Mouse (Mus musculus) adrenal gland, postnatal 4 days (tissue): Measurements from ENCODE around the gene Thyn1. TPM values are rescaled to one million over a fixed set of nuclear protein-coding genes. Genes with fewer than 3 reads are reported as not detected.

Source experiments
- DNase-seq, 2 experiments: peaks; one replicate each; pipeline ENCODE4 v3.0.0; 2021 to 2022; ENCODE audit warnings: low spot score in 2 of 2, mixed read lengths in 2 of 2
- long read RNA-seq, 2 experiments: library from polyadenylated mRNA; stranded (forward); transcript quantifications; one replicate each; pipeline ENCODE4 v2.0.0; 2021
- total RNA-seq, 2 experiments: library from RNA; stranded (reverse); gene quantifications; 2 replicates each; pipeline ENCODE4 v1.2.3; 2021

The Thyn1 gene
- 10 to 100 TPM; 69.8 to 75.3 TPM for total RNA-seq
- long read RNA-seq, experiment 1, transcript Thyn1-201 (8 exons, 918 nt): major isoform, 10 of 27 reads
- long read RNA-seq, experiment 1, partial matches to known transcripts: 4 of 27 reads
- long read RNA-seq, experiment 1, other reads (novel, unspliced or antisense): 6 of 27 reads
- long read RNA-seq, experiment 2, transcript Thyn1-201 (8 exons, 918 nt): major isoform, 6 of 25 reads
- long read RNA-seq, experiment 2, transcript Thyn1-203 (7 exons, 775 nt): minor isoform, 5 of 25 reads
- long read RNA-seq, experiment 2, partial matches to known transcripts: 4 of 25 reads
- long read RNA-seq, experiment 2, other reads (novel, unspliced or antisense): 8 of 25 reads

GRCm38 (mm10) chr9:26999461-27000395 is at the start of gene Thyn1, which contains the start of gene Acad8:
Gene Thyn1 (plus strand): TSS chr9:26999710.
Gene Acad8 (minus strand): TSS chr9:26999566.
- peak; percentile 74 to 90 for DNase-seq

GRCm38 (mm10) chr9:26977754-26978153 is 21.8 kb upstream of the Thyn1 start:
- no peak for DNase-seq

- no peak for DNase-seq
These were observed 20.7 kb upstream of the Thyn1 start for GRCm38 (mm10) chr9:26978776-26979175.

DNA sequence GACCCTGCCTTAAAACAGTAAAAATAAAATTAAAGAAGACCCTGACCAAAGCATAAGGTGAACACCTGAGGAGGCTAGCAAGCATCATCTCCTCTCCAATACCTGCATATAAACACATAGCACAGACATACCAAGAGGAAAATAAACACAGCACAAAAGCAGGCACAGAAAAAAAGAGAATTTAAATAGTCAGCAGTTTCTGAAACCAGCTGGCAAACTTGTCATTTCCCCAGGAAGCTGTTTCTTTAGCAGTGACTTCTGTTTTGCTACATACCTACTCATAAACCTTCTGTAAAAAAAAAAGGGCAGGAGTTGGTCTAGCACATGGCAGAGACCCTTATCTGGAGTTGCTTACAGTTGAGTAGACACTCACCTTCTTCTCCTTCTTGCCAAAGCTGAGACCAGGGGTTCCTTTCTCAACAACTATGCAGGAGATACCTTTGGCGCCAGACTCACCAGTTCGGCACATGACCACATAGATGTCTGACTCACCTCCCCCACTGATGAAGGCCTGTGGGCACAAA is 14.4 kb upstream of the Thyn1 start:
- no peak for DNase-seq

DNA sequence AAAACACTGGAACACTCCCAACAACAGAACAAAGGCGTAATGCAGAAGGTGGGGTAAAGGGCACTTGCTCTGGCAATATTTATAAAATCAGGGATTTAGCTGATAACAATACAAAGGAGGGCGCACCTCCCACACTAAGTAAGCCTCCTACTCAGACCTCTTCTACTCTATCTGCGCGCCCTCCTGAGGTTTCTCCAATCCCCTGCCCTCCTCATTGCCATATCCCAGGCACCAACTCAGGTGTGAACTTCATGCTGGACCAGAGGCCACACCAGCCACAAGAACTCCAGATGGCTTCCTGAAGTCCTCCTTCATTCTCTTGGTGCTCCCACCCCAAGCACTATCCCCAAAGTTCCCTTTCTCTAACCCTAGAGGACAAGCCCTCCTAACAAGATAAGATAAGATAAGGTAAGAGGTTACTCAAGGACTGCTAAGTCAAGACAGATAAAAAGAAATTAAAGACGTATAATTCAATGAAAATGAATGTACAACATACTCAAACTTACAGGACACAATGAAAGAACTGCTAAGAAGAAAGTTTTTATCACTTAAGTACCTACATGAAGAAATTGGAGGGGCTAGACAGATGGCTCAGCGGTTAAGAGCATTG is 13.7 kb upstream of the Thyn1 start:
- no peak for DNase-seq

- no peak for DNase-seq
These were observed 9.3 kb upstream of the Thyn1 start for GRCm38 (mm10) chr9:26990181-26990580.

DNA sequence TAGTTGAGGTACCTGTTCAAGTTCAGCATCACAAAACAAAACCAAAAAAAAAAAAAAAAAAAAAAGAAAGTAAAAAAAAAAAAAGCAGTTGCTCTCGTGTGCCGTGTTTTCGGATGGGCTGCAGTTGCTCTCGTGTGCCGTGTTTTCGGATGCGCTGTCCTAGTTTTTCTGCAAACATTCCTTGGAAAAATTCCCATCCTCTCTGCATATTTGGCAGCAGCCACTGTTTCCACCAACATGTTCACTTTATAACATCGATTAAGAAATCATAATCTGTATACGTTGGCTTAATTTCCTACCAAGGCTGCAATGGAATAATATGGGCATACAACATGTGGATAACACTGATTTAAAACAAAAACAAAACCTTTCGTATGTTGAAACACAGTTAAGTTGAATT is 6.4 kb upstream of the Thyn1 start:
- no peak for DNase-seq

DNA sequence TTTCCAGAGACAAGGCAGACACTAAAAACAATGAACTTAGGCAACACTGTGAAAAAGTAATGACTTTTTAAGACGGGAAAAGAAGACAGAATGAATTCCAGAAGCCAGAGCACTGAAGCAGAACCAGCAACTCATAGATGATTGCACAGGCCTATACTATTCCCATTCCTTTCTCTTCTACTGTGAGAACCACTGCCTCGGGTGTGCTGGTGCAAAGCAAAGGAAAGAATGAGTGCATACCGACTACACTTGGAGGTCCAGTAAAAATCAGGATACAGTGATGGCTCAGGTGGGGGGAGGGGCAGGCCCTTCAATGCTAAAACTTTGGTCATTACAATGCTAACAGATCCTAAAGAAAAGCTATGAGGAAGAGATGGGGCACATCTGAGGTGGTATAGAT is 5.6 kb upstream of the Thyn1 start:
- no peak for DNase-seq

DNA sequence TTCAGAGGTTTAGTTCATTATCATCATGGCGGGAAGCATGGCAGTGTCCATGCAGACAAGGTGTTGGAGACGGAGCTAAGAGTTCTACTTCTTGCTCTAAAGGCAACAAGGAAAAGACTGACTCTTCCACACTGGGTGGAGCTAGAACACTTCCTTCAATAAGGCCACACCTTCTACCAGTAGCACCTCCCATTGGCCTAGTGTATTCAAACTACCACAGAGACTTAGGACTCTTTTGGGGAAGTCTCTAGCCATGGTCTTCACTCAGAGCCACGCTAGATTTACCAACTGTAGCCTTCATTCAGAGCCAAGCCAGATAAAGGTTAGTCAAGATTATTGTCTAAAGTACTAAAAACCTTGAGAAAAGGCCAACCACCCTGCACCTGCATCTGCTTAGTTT is 2.4 kb upstream of the Thyn1 start:
- DNase-seq: no peak

DNA sequence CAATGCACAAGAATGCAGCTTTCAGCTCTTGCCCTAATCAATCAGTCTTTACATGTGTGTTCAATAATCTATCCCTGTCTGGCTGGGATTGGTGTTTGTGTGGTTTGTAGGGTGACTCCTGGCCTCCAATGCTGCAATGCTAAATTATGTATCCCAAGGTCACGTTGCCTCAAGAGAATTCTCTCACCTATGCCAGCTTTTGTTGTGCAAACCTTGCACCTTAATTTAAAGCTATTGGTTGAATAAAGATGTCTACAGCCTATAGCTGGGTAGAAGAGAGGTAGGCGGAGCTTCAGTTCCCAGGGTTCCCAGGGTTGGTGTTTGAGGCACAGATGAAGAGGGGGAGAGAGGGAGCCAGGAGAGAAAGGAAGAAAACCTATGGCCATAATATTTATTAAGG is 2.0 kb upstream of the Thyn1 start:
- no peak for DNase-seq

- DNase-seq: no peak
These were observed 645 bp upstream of the Thyn1 start for GRCm38 (mm10) chr9:26998669-26999460.

DNA sequence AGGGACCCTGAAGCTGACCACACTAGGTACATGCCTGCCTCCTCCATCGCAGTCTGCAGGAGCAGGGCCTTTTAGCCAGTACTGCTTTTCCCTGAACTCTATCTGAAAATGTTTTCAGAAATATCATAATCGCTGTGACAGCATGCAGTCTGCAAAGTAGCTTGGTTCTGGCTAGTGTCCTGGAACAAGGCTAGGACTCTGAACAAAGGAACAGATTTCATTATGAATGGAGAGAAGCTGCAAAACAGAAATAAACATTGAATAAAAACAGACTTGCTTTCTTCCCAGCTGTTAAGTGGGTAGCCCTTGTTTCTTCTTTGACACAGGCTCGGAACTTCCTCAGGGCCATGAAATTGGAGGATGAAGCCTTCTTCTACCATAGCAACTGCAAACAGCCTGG is 5.7 kb downstream of the Thyn1 start:
- no peak for DNase-seq

- no peak for DNase-seq
These were observed 6.4 kb downstream of the Thyn1 start for GRCm38 (mm10) chr9:27005933-27006332.

- DNase-seq: no peak
These were observed 7.4 kb downstream of the Thyn1 start for GRCm38 (mm10) chr9:27006866-27007265.

GRCm38 (mm10) chr9:27009231-27009630 is 9.7 kb downstream of the Thyn1 start:
- no peak for DNase-seq

GRCm38 (mm10) chr9:27011572-27011971 is 12.1 kb downstream of the Thyn1 start:
- no peak for DNase-seq

DNA sequence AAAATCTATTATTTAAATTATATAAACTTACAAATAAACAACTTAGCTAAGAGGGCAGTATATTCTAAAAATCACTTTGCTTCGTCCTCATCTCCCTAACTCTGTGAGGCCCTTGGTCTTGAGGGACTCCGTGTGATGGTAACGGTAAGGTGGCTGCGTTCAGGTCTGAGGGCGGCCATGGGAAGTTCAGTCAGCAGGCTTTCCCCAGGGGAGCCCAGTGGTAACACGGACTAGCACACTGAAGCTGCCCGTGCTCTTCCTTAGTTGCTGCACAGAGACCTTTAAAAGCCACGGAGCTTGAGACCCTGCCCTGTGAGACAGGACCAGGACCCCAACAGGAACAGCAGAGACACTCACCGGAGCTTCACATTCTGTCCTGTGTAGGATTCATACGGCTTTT is 19.5 kb downstream of the Thyn1 start:
- no peak for DNase-seq

- DNase-seq: no peak
These were observed 24.2 kb downstream of the Thyn1 start for GRCm38 (mm10) chr9:27023681-27024080.

DNA sequence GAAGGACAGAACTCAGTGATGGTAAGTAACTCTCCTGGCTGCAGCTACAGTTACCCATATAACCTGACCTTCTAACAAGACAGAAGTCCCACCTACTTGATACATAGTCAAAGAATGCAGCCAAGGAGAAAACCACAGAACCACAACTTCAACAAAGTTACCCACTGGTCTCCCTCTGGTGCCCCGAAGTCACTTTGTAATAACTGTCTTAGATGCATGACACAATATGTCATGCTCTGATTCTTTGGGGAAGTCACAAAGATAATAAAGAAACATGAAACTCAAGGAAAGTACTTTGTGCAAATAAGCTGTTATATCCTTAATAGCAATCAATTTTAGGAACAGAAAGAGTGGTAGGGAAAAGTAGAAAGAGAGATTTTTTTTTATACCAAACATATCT is 27.2 kb downstream of the Thyn1 start:
- DNase-seq: no peak

DNA sequence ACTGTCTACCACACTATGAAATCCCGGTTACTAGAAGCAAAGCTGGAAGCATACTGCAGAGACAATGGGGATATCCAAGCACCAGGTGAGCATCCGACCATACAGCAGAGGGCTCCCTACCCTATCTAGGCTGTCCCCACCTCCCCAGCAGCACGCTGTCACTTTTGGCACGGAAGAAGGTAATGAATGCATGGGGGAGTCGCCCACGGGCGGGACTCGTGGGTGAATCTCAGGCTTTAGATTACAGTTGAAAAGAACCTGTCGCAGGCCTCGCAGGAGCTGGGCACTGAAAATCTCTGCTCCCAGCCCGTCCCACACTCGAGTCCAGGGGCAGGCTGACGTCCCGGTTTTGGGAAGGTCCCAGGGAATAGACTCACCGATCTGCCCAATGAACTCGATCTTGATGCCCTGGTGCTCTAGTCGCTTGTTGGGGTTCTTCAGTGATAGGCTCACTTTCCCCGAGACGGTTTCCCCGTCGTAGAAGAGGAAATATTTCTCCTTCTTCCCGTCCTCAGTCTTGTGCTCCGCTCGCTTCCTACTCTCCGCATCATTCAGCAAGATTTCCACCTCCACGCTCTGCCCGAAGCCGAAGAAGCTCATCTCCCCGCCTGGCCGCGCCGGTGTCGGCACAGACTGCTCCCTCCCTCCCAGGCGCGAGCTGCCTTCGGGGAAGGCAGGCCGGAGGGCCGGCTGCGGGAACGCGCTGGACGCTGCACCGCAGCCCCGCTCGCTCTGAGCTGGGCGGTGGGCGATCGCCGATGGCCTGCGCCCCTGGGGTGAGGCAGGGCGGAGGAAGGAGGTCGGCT is 29.7 kb downstream of the Thyn1 start:
- peak in 1 of 2 experiments; percentile 7 for DNase-seq
